Mouse (Mus musculus): ENCODE measurements around the gene Rgs6. TPM values are rescaled to one million over a fixed set of nuclear protein-coding genes. Genes with fewer than 3 reads are reported as not detected.

Gene Rgs6
- 11.5 and 11.7 TPM in 2 replicates for polyA plus RNA-seq (2015; fragmentation: Nextera tagmentation; extraction: Ambion mirVana)

GRCm38 (mm10) chr12:82588017-82588416, at the start of gene Rgs6:
Gene Rgs6, plus strand, starts transcription at chr12:82588292.
- Histone ChIP-seq H3K4me3 (ENCODE audit: low read length) (no peak within 1 kb of the TSS), H3K27me3 (ENCODE audit: control insufficient read depth, insufficient read depth, low read length) (no peaks in the 10 kb centered on the region), H3K9me3 (replicated peaks; ENCODE audit: control insufficient read depth, low read length) (no peaks in the 10 kb centered on the region), H3K36me3 (ENCODE audit: control insufficient read depth, insufficient read depth) (no peaks in the 10 kb centered on the region), H3K4me1 (ENCODE audit: control insufficient read depth, insufficient read depth, low read length) (peaks cover 3% of the 10 kb centered on the region; the same call in 1 of the 2 replicates), H3K4me2 (ENCODE audit: low read depth, low read length) (peak within 1 kb of the TSS; percentile 59), H3K27ac (ENCODE audit: low read length) (no peak within 1 kb of the TSS), H3K9ac (ENCODE audit: low read length) (no peak within 1 kb of the TSS)
- WGBS: 85% methylated on average over 2 of the region's 2 CpGs
- ATAC-seq (replicated peaks; ENCODE audit: extremely low read depth, insufficient read depth, low FRiP score): no peak

GRCm38 (mm10) chr12:82547127-82547526, 41.0 kb upstream of the Rgs6 start:
- Histone ChIP-seq H3K4me3 (ENCODE audit: low read length) (no peak overlapping the region), H3K27ac (ENCODE audit: low read length) (no peak overlapping the region)
- WGBS: 87% methylated on average over 4 of the region's 4 CpGs

GRCm38 (mm10) chr12:82549228-82549627, 38.9 kb upstream of the Rgs6 start:
- peaks cover 11% of the 10 kb centered on the region for H3K9me3 ChIP-seq (replicated peaks; ENCODE audit: control insufficient read depth, low read length)
- H3K4me1 ChIP-seq (ENCODE audit: control insufficient read depth, insufficient read depth, low read length): no peaks in the 10 kb centered on the region
- H3K4me2 ChIP-seq (ENCODE audit: low read depth, low read length): no peak overlapping the region
- no peaks in the 10 kb centered on the region for H3K27me3 ChIP-seq (ENCODE audit: control insufficient read depth, insufficient read depth, low read length)
- H3K9ac ChIP-seq (ENCODE audit: low read length): no peak overlapping the region
- no peak overlapping the region for H3K4me3 ChIP-seq (ENCODE audit: low read length)
- ATAC-seq (replicated peaks; ENCODE audit: extremely low read depth, insufficient read depth, low FRiP score): no peak
- H3K36me3 ChIP-seq (ENCODE audit: control insufficient read depth, insufficient read depth): no peaks in the 10 kb centered on the region
- WGBS: 57% methylated on average over 6 of the region's 6 CpGs
- no peak overlapping the region for H3K27ac ChIP-seq (ENCODE audit: low read length)

More at GRCm38 (mm10) chr12:82547127-82547526, 41.0 kb upstream of the Rgs6 start:
- ATAC-seq (replicated peaks; ENCODE audit: extremely low read depth, insufficient read depth, low FRiP score): no peak
- no peaks in the 10 kb centered on the region for H3K36me3 ChIP-seq (ENCODE audit: control insufficient read depth, insufficient read depth)
- peaks cover 11% of the 10 kb centered on the region for H3K9me3 ChIP-seq (replicated peaks; ENCODE audit: control insufficient read depth, low read length)
- H3K9ac ChIP-seq (ENCODE audit: low read length): no peak overlapping the region
- H3K4me2 ChIP-seq (ENCODE audit: low read depth, low read length): no peak overlapping the region
- no peaks in the 10 kb centered on the region for H3K4me1 ChIP-seq (ENCODE audit: control insufficient read depth, insufficient read depth, low read length)
- H3K27me3 ChIP-seq (ENCODE audit: control insufficient read depth, insufficient read depth, low read length): no peaks in the 10 kb centered on the region

GRCm38 (mm10) chr12:82550076-82550475, 38.0 kb upstream of the Rgs6 start:
- no peak for ATAC-seq (replicated peaks; ENCODE audit: extremely low read depth, insufficient read depth, low FRiP score)
- H3K4me1 ChIP-seq (ENCODE audit: control insufficient read depth, insufficient read depth, low read length): no peaks in the 10 kb centered on the region
- no peaks in the 10 kb centered on the region for H3K36me3 ChIP-seq (ENCODE audit: control insufficient read depth, insufficient read depth)
- no peak overlapping the region for H3K27ac ChIP-seq (ENCODE audit: low read length)
- H3K27me3 ChIP-seq (ENCODE audit: control insufficient read depth, insufficient read depth, low read length): no peaks in the 10 kb centered on the region
- H3K9ac ChIP-seq (ENCODE audit: low read length): no peak overlapping the region
- H3K9me3 ChIP-seq (replicated peaks; ENCODE audit: control insufficient read depth, low read length): peaks cover 11% of the 10 kb centered on the region
- no peak overlapping the region for H3K4me2 ChIP-seq (ENCODE audit: low read depth, low read length)
- no peak overlapping the region for H3K4me3 ChIP-seq (ENCODE audit: low read length)
- WGBS: 85% methylated on average over 7 of the region's 7 CpGs

GRCm38 (mm10) chr12:82552376-82552775, 35.7 kb upstream of the Rgs6 start:
- no peak for ATAC-seq (replicated peaks; ENCODE audit: extremely low read depth, insufficient read depth, low FRiP score)
- H3K27ac ChIP-seq (ENCODE audit: low read length): no peak overlapping the region
- WGBS: 85% methylated on average over 5 of the region's 5 CpGs
- no peaks in the 10 kb centered on the region for H3K36me3 ChIP-seq (ENCODE audit: control insufficient read depth, insufficient read depth)
- H3K9me3 ChIP-seq (replicated peaks; ENCODE audit: control insufficient read depth, low read length): peaks cover 11% of the 10 kb centered on the region
- H3K4me1 ChIP-seq (ENCODE audit: control insufficient read depth, insufficient read depth, low read length): no peaks in the 10 kb centered on the region
- H3K27me3 ChIP-seq (ENCODE audit: control insufficient read depth, insufficient read depth, low read length): no peaks in the 10 kb centered on the region
- H3K4me2 ChIP-seq (ENCODE audit: low read depth, low read length): no peak overlapping the region
- no peak overlapping the region for H3K4me3 ChIP-seq (ENCODE audit: low read length)
- H3K9ac ChIP-seq (ENCODE audit: low read length): no peak overlapping the region

- no peak for ATAC-seq (replicated peaks; ENCODE audit: extremely low read depth, insufficient read depth, low FRiP score)
Observed at GRCm38 (mm10) chr12:82562916-82563315, 25.2 kb upstream of the Rgs6 start.

GRCm38 (mm10) chr12:82568370-82568769, 19.7 kb upstream of the Rgs6 start:
- Histone ChIP-seq H3K9ac (ENCODE audit: low read length) (no peak overlapping the region), H3K27me3 (ENCODE audit: control insufficient read depth, insufficient read depth, low read length) (no peaks in the 10 kb centered on the region), H3K4me3 (ENCODE audit: low read length) (no peak overlapping the region), H3K4me2 (ENCODE audit: low read depth, low read length) (no peak overlapping the region), H3K9me3 (replicated peaks; ENCODE audit: control insufficient read depth, low read length) (no peaks in the 10 kb centered on the region), H3K27ac (ENCODE audit: low read length) (no peak overlapping the region), H3K36me3 (ENCODE audit: control insufficient read depth, insufficient read depth) (no peaks in the 10 kb centered on the region), H3K4me1 (ENCODE audit: control insufficient read depth, insufficient read depth, low read length) (no peaks in the 10 kb centered on the region)
- ATAC-seq (replicated peaks; ENCODE audit: extremely low read depth, insufficient read depth, low FRiP score): no peak
- WGBS: 90% methylated on average over 1 of the region's 1 CpGs

More at GRCm38 (mm10) chr12:82562916-82563315, 25.2 kb upstream of the Rgs6 start:
- Histone ChIP-seq H3K9ac (ENCODE audit: low read length) (no peak overlapping the region), H3K36me3 (ENCODE audit: control insufficient read depth, insufficient read depth) (no peaks in the 10 kb centered on the region), H3K4me3 (ENCODE audit: low read length) (no peak overlapping the region), H3K27ac (ENCODE audit: low read length) (no peak overlapping the region), H3K27me3 (ENCODE audit: control insufficient read depth, insufficient read depth, low read length) (no peaks in the 10 kb centered on the region), H3K4me2 (ENCODE audit: low read depth, low read length) (no peak overlapping the region), H3K9me3 (replicated peaks; ENCODE audit: control insufficient read depth, low read length) (no peaks in the 10 kb centered on the region; the same call in 1 of the 2 replicates), H3K4me1 (ENCODE audit: control insufficient read depth, insufficient read depth, low read length) (peaks cover 6% of the 10 kb centered on the region; the same call in 1 of the 2 replicates)

- ATAC-seq (replicated peaks; ENCODE audit: extremely low read depth, insufficient read depth, low FRiP score): no peak
- H3K4me3 ChIP-seq (ENCODE audit: low read length): no peak overlapping the region
- no peak overlapping the region for H3K27ac ChIP-seq (ENCODE audit: low read length)
- no peaks in the 10 kb centered on the region for H3K9me3 ChIP-seq (replicated peaks; ENCODE audit: control insufficient read depth, low read length)
- H3K36me3 ChIP-seq (ENCODE audit: control insufficient read depth, insufficient read depth): no peaks in the 10 kb centered on the region
- no peak overlapping the region for H3K9ac ChIP-seq (ENCODE audit: low read length)
- H3K4me2 ChIP-seq (ENCODE audit: low read depth, low read length): no peak overlapping the region
- H3K27me3 ChIP-seq (ENCODE audit: control insufficient read depth, insufficient read depth, low read length): no peaks in the 10 kb centered on the region
- WGBS: 89% methylated on average over 1 of the region's 1 CpGs
- no peaks in the 10 kb centered on the region for H3K4me1 ChIP-seq (ENCODE audit: control insufficient read depth, insufficient read depth, low read length)
Observed at GRCm38 (mm10) chr12:82572706-82573105, 15.4 kb upstream of the Rgs6 start.

- Histone ChIP-seq H3K4me3 (ENCODE audit: low read length) (no peak overlapping the region), H3K9me3 (replicated peaks; ENCODE audit: control insufficient read depth, low read length) (no peaks in the 10 kb centered on the region), H3K27ac (ENCODE audit: low read length) (no peak overlapping the region), H3K36me3 (ENCODE audit: control insufficient read depth, insufficient read depth) (no peaks in the 10 kb centered on the region), H3K4me2 (ENCODE audit: low read depth, low read length) (no peak overlapping the region), H3K9ac (ENCODE audit: low read length) (no peak overlapping the region), H3K27me3 (ENCODE audit: control insufficient read depth, insufficient read depth, low read length) (no peaks in the 10 kb centered on the region), H3K4me1 (ENCODE audit: control insufficient read depth, insufficient read depth, low read length) (peaks cover 3% of the 10 kb centered on the region; the same call in 1 of the 2 replicates)
- ATAC-seq (replicated peaks; ENCODE audit: extremely low read depth, insufficient read depth, low FRiP score): no peak
- 46% methylated on average over 7 of the region's 7 CpGs for WGBS
Observed at GRCm38 (mm10) chr12:82586592-82586991, 1.5 kb upstream of the Rgs6 start.
